Mouse (Mus musculus) megakaryocyte, adult 5-6 weeks (primary cell): ENCODE results near the gene Calr4. TPM values are rescaled to one million over a fixed set of nuclear protein-coding genes. Genes with fewer than 3 reads are reported as not detected.

ENCODE experiments used
- ATAC-seq: 2 replicates; pipeline ENCODE4 v1.8.0; 2016; ENCODE audit warnings: mild to moderate bottlenecking, inconsistent platforms; ENCODE audit not compliant: poor library complexity, severe bottlenecking
- total RNA-seq, 2 experiments: library from RNA; stranded (forward) in 1 of 2; stranded (reverse) in 1 of 2; fragments of 153-499, 151-499 nt in 1 of 2; fragments of 221-1000, 200-1000 nt in 1 of 2; gene quantifications; 2 replicates each; pipeline versions ENCODE4 v1.2.3 to v1.2.4; 2015 to 2017

Gene Calr4
- total RNA-seq, 2 experiments from 2014 or later, result 0.07 to 0.55 TPM

GRCm38 (mm10) chr4:109273586-109274240 lies 39.4 kb downstream of the Calr4 start:
- ATAC-seq, result no peak; the same call in 1 of the 2 replicates

DNA sequence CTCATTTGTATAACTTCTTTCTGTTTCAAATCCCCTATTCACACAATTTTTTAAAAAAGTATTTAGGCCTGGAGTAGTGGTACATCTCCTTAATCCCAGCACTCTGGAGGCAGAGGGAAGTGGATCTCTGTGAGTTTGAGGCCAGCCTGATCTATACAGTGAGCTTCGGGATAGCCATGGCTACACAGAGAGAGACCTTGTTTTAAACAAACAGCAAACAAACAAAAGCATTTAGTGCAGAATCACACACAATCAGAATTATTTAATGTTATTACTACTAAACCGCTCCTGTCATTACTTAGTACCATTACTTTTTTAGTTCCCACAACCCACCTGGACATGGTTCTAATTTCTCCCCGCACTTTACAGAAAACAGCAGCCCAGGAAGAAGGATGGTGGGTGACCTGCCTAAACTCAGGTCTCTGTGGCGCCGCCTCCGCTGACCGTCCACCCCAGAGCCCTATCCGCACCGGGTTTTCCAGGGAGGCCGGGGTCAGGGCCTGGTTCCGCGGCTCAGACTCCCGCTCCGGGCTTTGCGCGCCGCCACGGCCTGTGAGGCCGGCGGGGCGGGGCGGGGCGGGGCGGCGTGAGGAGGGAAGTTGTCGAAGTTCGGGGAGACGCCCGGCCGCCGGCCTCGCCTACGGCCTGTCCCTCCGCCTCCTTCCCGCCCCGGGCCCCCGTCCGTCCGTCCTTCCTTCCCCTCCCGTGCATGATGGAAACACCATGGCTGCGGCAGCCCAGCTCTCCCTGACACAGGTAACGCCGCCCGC lies 45.6 kb downstream of the Calr4 start, which contains the start of gene Eps15:
Gene Eps15 (plus strand): TSS at position 580 of the 770 bp plus-strand sequence.
- ATAC-seq, result peak; percentile 95

DNA sequence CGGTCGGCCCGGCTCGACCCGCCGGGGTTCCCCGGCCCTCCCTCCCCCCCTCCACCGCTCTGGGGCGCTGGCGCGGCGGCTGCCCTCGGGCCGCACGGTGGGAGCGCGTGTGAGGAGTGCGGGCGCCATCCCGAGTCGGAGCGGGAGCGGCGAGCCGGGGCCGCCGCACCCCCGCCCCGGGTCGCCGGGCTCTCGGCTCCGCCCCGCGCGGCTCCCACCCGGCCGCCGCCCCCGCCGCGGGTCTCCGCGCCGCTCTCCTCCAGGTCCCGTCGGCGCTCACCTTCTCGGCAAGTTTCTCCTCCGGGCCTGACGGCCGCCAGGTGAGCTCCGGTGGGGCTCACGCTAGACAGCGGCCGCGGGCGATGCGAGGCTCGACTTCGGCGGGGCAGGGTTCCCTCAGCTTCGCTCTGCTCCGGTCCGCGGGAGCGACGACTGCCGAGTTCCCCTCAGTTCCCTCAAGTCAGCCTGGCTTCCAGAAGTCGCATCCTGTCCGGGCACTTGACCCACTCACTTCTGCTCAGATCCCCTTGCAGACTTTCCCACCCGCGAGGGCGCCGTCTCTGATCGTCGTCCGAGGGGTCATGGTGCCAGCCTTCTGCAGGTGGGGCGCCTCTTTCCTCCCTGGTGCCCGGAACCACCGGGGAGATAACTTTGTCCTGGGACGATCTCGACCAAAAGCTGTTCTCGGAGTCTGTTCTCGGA lies 46.3 kb downstream of the Calr4 start:
- ATAC-seq, result peak; percentile 42

GRCm38 (mm10) chr4:109281161-109281560 lies 46.9 kb downstream of the Calr4 start:
- ATAC-seq, result peak; percentile 7; the same call in 1 of the 2 replicates

- ATAC-seq, result no peak
Measured at GRCm38 (mm10) chr4:109281946-109282345, 47.7 kb downstream of the Calr4 start.

GRCm38 (mm10) chr4:109294629-109295028 lies 60.3 kb downstream of the Calr4 start:
- ATAC-seq, result no peak

DNA sequence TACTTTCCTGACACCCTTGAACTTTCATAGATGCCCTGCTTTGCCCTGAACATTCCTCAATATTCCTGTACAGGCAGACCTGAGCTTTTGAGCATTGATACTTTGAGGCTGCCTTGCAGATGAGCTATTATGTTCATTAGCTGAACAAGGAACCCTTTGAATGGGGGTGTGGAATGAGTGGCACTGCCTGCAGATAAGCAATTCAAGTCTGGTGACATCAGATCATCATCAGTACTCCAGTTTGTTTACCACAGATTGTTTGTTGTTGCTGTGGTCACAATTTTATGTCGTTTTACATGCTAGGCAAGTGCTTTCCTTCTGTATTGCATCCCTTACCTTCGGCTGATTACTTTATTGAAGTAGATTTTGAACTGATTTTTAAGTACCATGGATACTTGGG lies 62.2 kb downstream of the Calr4 start:
- no peak for ATAC-seq

GRCm38 (mm10) chr4:109299136-109299535 lies 64.9 kb downstream of the Calr4 start:
- no peak for ATAC-seq

Other genes starting within 250 kb of the Calr4 start
- 121 and 143 TPM in 2 replicates for gene Nrd1, start 233.8 kb upstream of the Calr4 start, total RNA-seq (2015)
- gene Nrd1, start 233.8 kb upstream of the Calr4 start, total RNA-seq (2017), result 102 and 137 TPM in 2 replicates
- gene Osbpl9, start 32.2 kb upstream of the Calr4 start, total RNA-seq (2015), result 194 and 217 TPM in 2 replicates
- gene Osbpl9, start 32.2 kb upstream of the Calr4 start, total RNA-seq (2017), result 161 and 173 TPM in 2 replicates
- gene Eps15, start 45.8 kb downstream of the Calr4 start, total RNA-seq (2015), result 127 and 129 TPM in 2 replicates
- 103 and 126 TPM in 2 replicates for gene Eps15, start 45.8 kb downstream of the Calr4 start, total RNA-seq (2017)
- 0.29 TPM in 1 of 2 replicates, not detected in the other for gene Ttc39a, start 172.1 kb downstream of the Calr4 start, total RNA-seq (2015)
- 0.16 and 0.51 TPM in 2 replicates for gene Ttc39a, start 172.1 kb downstream of the Calr4 start, total RNA-seq (2017)